Mouse (Mus musculus) splenic B cell, adult 2 months (primary cell): ENCODE measurements around the gene Snx5.

Experiments
- DNase-seq: peaks from one replicate; pipeline ENCODE4 v3.0.0-alpha.2; 2011; ENCODE audit warnings: low read depth, low spot score
- H3K27me3 ChIP-seq: 2 replicates; pipeline ENCODE4 v1.6.1; 2012; ENCODE audit warnings: mild to moderate bottlenecking, low read length, moderate library complexity, mixed read lengths; ENCODE audit not compliant: control insufficient read depth, poor library complexity, insufficient read depth, severe bottlenecking
- H3K36me3 ChIP-seq: 2 replicates; pipeline ENCODE4 v1.6.1; 2012; ENCODE audit warnings: mild to moderate bottlenecking, low read length, moderate library complexity, mixed read lengths; ENCODE audit not compliant: control insufficient read depth, poor library complexity, insufficient read depth, severe bottlenecking

Snx5 gene

GRCm38 (mm10) chr2:144247337-144247978, 23.2 kb downstream of the Snx5 start:
- Histone ChIP-seq H3K36me3 (peaks cover 19% of the 10 kb centered on the region), H3K27me3 (no peaks in the 10 kb centered on the region)
- peak; percentile 75 for DNase-seq

GRCm38 (mm10) chr2:144246270-144246669, 24.4 kb downstream of the Snx5 start:
- no peaks in the 10 kb centered on the region for H3K27me3 ChIP-seq
- H3K36me3 ChIP-seq, result peaks cover 13% of the 10 kb centered on the region
- no peak for DNase-seq

- peak; percentile 66 for DNase-seq
- H3K27me3 ChIP-seq, result no peaks in the 10 kb centered on the region
- peaks cover 8% of the 10 kb centered on the region for H3K36me3 ChIP-seq
Measured at GRCm38 (mm10) chr2:144245464-144245863, 25.2 kb downstream of the Snx5 start.

- Histone ChIP-seq H3K36me3 (no peaks in the 10 kb centered on the region), H3K27me3 (no peaks in the 10 kb centered on the region)
- DNase-seq, result no peak
Measured at GRCm38 (mm10) chr2:144240095-144240899, 30.4 kb downstream of the Snx5 start.

- Histone ChIP-seq H3K36me3 (no peaks in the 10 kb centered on the region), H3K27me3 (no peaks in the 10 kb centered on the region)
- peak; percentile 81 for DNase-seq
Measured at GRCm38 (mm10) chr2:144239318-144239717, 31.4 kb downstream of the Snx5 start.

- no peak for DNase-seq
- H3K27me3 ChIP-seq, result no peaks in the 10 kb centered on the region
- H3K36me3 ChIP-seq, result no peaks in the 10 kb centered on the region
Measured at GRCm38 (mm10) chr2:144238341-144238740, 32.4 kb downstream of the Snx5 start.

GRCm38 (mm10) chr2:144236791-144237584, 33.7 kb downstream of the Snx5 start:
- H3K27me3 ChIP-seq, result no peaks in the 10 kb centered on the region
- no peaks in the 10 kb centered on the region for H3K36me3 ChIP-seq

GRCm38 (mm10) chr2:144235776-144236175, 34.9 kb downstream of the Snx5 start:
- DNase-seq, result no peak
- Histone ChIP-seq H3K36me3 (no peaks in the 10 kb centered on the region), H3K27me3 (no peaks in the 10 kb centered on the region)

More at GRCm38 (mm10) chr2:144236791-144237584, 33.7 kb downstream of the Snx5 start:
- no peak for DNase-seq

GRCm38 (mm10) chr2:144233534-144233933, 37.2 kb downstream of the Snx5 start:
- no peaks in the 10 kb centered on the region for H3K36me3 ChIP-seq
- peak; percentile 77 for DNase-seq
- H3K27me3 ChIP-seq, result no peaks in the 10 kb centered on the region

- H3K36me3 ChIP-seq, result no peaks in the 10 kb centered on the region
- no peaks in the 10 kb centered on the region for H3K27me3 ChIP-seq
- DNase-seq, result peak; percentile 85
Measured at GRCm38 (mm10) chr2:144231115-144231514, 39.6 kb downstream of the Snx5 start.

- DNase-seq, result no peak
- no peaks in the 10 kb centered on the region for H3K36me3 ChIP-seq
- H3K27me3 ChIP-seq, result no peaks in the 10 kb centered on the region
Measured at GRCm38 (mm10) chr2:144230498-144230897, 40.2 kb downstream of the Snx5 start.

- DNase-seq, result no peak
- no peaks in the 10 kb centered on the region for H3K27me3 ChIP-seq
Measured at GRCm38 (mm10) chr2:144229647-144230046, 41.1 kb downstream of the Snx5 start.

GRCm38 (mm10) chr2:144228521-144229346, 42.0 kb downstream of the Snx5 start:
- DNase-seq, result peak; percentile 90

More at GRCm38 (mm10) chr2:144229647-144230046, 41.1 kb downstream of the Snx5 start:
- H3K36me3 ChIP-seq, result no peaks in the 10 kb centered on the region

GRCm38 (mm10) chr2:144226906-144227586, 43.7 kb downstream of the Snx5 start:
- DNase-seq, result no peak
- no peaks in the 10 kb centered on the region for H3K27me3 ChIP-seq
- no peaks in the 10 kb centered on the region for H3K36me3 ChIP-seq

More at GRCm38 (mm10) chr2:144228521-144229346, 42.0 kb downstream of the Snx5 start:
- Histone ChIP-seq H3K27me3 (no peaks in the 10 kb centered on the region), H3K36me3 (no peaks in the 10 kb centered on the region)
